Mouse (Mus musculus) stomach, postnatal 0 days (tissue): Measurements from ENCODE around the gene Gpr142. TPM values are rescaled to one million over a fixed set of nuclear protein-coding genes. Genes with fewer than 3 reads are reported as not detected.

Experiments
- ATAC-seq: fragments of 200-750 bp; cut with Nextera tagmentation; 2 replicates; pipeline ENCODE4 v1.8.0; 2017; ENCODE audit not compliant: low FRiP score, low TSS enrichment
- DNase-seq: peaks from one replicate; pipeline ENCODE4 v3.0.0-alpha.2; 2016; ENCODE audit warnings: low spot score
- H3K27ac ChIP-seq: fragments of 300-500 bp; sonication (generic); replicated peaks from 2 replicates; pipeline ENCODE4 v1.5.1; 2014; ENCODE audit warnings: mild to moderate bottlenecking, control low read depth
- H3K27me3 ChIP-seq: fragments of 300-500 bp; sonication (generic); 2 replicates; pipeline ENCODE4 v1.6.1; 2014; ENCODE audit warnings: low read length; ENCODE audit not compliant: control insufficient read depth, insufficient read depth
- H3K36me3 ChIP-seq: fragments of 300-500 bp; sonication (generic); 2 replicates; pipeline ENCODE4 v1.6.1; 2014; ENCODE audit warnings: low read length, mixed read lengths; ENCODE audit not compliant: control insufficient read depth, insufficient read depth
- H3K4me1 ChIP-seq: fragments of 300-500 bp; sonication (generic); replicated peaks from 2 replicates; pipeline ENCODE4 v1.6.1; 2014; ENCODE audit warnings: antibody characterized with exemption; ENCODE audit not compliant: control insufficient read depth, insufficient read depth
- H3K4me2 ChIP-seq: fragments of 300-500 bp; sonication (generic); replicated peaks from 2 replicates; pipeline ENCODE4 v1.6.1; 2014; ENCODE audit warnings: low read depth, mild to moderate bottlenecking, control low read depth, moderate library complexity
- H3K4me3 ChIP-seq: fragments of 300-500 bp; sonication (generic); 2 replicates; pipeline ENCODE4 v1.5.1; 2014; ENCODE audit warnings: low read depth, low read length, control low read depth
- H3K9ac ChIP-seq: fragments of 300-500 bp; sonication (generic); 2 replicates; pipeline ENCODE4 v1.6.1; 2014; ENCODE audit warnings: mild to moderate bottlenecking, low read length, control low read depth, mixed read lengths
- H3K9me3 ChIP-seq: fragments of 300-500 bp; sonication (generic); 2 replicates; pipeline ENCODE4 v1.6.1; 2016; ENCODE audit warnings: low read length; ENCODE audit not compliant: control insufficient read depth
- CTCF ChIP-seq: IDR thresholded peaks from 2 replicates; pipeline ENCODE4 v1.5.1; 2016; ENCODE audit warnings: antibody characterized with exemption, low read depth, mild to moderate bottlenecking, moderate library complexity
- EP300 ChIP-seq: optimal IDR thresholded peaks from 2 replicates; pipeline ENCODE3; 2016; ENCODE audit warnings: antibody characterized with exemption
- WGBS: fragments of 180-500 bp; shearing (Covaris S2); extraction: QIAGEN DNeasy Blood & Tissue Kit; methylation state at CpG from one replicate; pipeline ENCODE4 v1.1.7; 2014; 5-methylcytosine and 5-hydroxymethylcytosine counted together
- polyA plus RNA-seq: library from polyadenylated mRNA; unstranded; fragments of >200 nt; fragmentation: Nextera tagmentation; extraction: Ambion mirVana; gene quantifications from 2 replicates; pipeline ENCODE4 v1.2.1, GENCODE M21; 2015

The Gpr142 gene
- polyA plus RNA-seq, 1 experiment from 2014 or later = not detected

DNA sequence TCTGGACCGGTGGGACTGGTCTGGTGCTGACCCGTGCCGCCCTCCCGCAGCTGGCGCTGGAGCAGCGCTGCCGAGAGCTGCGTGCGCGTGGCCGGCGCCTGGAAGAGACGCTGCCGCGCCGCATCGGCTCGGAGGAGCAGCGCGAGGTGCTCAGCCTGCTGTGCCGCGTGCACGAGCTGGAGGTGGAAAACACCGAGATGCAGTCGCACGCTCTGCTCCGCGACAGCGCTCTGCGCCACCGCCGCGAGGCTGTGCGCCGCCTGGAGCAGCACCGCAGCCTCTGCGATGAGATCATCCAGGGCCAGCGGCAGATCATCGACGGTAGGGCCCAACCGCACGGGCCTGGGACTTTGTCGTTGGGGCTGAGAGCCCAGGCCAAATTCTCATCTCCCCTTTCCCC lies 12.4 kb upstream of the Gpr142 start:
- H3K4me1 ChIP-seq = no peaks in the 10 kb centered on the region
- WGBS = 3% methylated on average over 43 of the region's 43 CpGs
- H3K4me3 ChIP-seq = peak overlapping the region; percentile 12; the same call in 1 of the 2 replicates
- H3K4me2 ChIP-seq = peak overlapping the region; percentile 40
- H3K9me3 ChIP-seq = no peaks in the 10 kb centered on the region
- peaks cover 3% of the 10 kb centered on the region; the same call in 1 of the 2 replicates for H3K27me3 ChIP-seq
- no peaks in the 10 kb centered on the region for H3K36me3 ChIP-seq
- no peak overlapping the region for H3K27ac ChIP-seq
- ATAC-seq (peak; percentile 41), DNase-seq (peak; percentile 46)
- H3K9ac ChIP-seq = no peak overlapping the region
- TF ChIP-seq CTCF = 0 out of 2 replicates have a peak, but pooled peaks have one; percentile 8
- TF ChIP-seq EP300 = no peak

DNA sequence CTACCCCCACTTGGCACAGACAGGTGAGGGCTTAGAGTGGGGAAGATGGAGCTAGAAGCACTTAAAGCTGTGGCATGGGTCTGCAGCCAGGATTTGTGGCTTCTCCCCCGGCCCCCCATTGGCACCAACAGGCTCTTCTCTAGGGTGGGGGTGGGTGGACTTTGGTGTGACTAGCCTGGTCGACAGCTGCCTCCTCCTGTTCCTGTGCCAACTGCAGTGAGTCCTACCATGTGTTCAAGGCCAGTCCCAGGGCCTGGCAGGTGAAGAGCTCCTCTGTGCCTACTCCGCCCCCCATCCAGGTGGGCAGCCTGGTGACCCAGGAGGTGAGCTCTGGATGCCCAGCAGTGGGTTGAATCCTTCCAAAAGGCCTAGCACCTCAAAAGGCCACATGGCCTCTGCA lies 11.1 kb upstream of the Gpr142 start:
- no peak for ATAC-seq
- Histone ChIP-seq H3K9me3 (no peaks in the 10 kb centered on the region), H3K4me3 (no peak overlapping the region), H3K9ac (no peak overlapping the region), H3K27me3 (peaks cover 11% of the 10 kb centered on the region), H3K4me2 (no peak overlapping the region), H3K4me1 (no peaks in the 10 kb centered on the region; the same call in 1 of the 2 replicates), H3K36me3 (no peaks in the 10 kb centered on the region), H3K27ac (no peak overlapping the region)
- DNase-seq = no peak
- 90% methylated on average over 3 of the region's 3 CpGs for WGBS
- no peak for TF ChIP-seq EP300
- TF ChIP-seq CTCF = no peak

DNA sequence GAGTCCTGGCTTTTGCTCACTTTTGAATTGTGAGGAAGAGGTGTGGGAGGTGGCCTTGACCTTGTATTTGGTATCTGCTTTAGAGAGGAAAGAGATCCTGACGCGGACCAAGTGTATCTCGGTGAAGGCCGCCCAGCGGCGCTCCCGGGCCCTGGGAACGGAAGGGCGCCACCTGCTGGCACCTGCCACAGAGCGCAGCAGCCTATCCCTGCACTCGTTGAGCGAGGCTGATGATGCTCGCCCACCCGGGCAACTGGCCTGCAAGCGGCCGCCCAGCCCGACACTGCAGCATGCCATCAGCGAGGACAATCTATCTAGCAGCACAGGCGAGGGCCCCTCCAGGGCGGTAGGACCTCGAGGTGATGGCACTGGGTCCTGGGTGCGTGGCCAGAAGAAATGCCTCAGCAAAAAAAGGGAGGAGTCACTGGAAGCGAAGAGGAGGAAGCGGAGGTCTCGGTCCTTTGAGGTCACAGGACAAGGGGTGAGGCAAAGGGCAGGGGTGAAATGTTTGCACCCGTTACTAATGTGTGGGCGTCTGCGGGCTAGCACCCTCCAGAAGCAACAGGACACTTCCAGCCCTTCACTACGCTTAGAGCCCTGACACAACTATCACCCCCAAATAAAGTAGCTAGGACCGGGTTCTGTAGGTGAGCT lies 9.5 kb upstream of the Gpr142 start:
- H3K4me2 ChIP-seq = 0 out of 2 replicates have a peak overlapping the region, but pooled peaks have one; percentile 12
- H3K9ac ChIP-seq = no peak overlapping the region
- H3K27me3 ChIP-seq = peaks cover 11% of the 10 kb centered on the region
- H3K27ac ChIP-seq = no peak overlapping the region
- 12% methylated on average over 30 of the region's 30 CpGs for WGBS
- DNase-seq (peak; percentile 85), ATAC-seq (peak; percentile 70)
- no peak overlapping the region for H3K4me3 ChIP-seq
- TF ChIP-seq EP300 = no peak
- TF ChIP-seq CTCF = peak; percentile 96
- no peaks in the 10 kb centered on the region for H3K36me3 ChIP-seq
- no peaks in the 10 kb centered on the region for H3K9me3 ChIP-seq
- no peaks in the 10 kb centered on the region; the same call in 1 of the 2 replicates for H3K4me1 ChIP-seq

DNA sequence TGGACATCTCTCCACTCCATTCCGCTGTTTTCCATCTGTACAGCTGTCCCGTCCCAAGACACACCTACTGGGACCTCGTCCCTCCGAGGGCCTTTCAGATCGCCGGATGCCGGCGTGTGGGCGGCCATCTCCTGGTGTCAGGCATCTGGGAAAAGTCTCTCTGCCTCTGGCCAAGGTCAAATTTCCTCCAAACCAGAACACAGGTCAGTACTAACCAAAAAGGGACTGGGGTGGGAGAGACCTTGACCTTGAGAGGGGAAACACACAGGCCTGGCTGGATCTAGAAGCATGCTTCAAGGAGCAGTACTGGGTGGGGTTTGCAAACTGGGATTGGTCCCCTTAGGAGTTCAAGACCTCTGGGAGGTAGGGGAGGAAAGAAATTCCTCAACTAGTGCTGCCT lies 9.0 kb upstream of the Gpr142 start:
- H3K4me3 ChIP-seq = no peak overlapping the region
- no peak overlapping the region for H3K27ac ChIP-seq
- H3K9ac ChIP-seq = no peak overlapping the region
- WGBS = 65% methylated on average over 9 of the region's 9 CpGs
- H3K9me3 ChIP-seq = no peaks in the 10 kb centered on the region
- no peak for ATAC-seq
- no peak for DNase-seq
- H3K4me2 ChIP-seq = no peak overlapping the region
- no peaks in the 10 kb centered on the region for H3K36me3 ChIP-seq
- no peaks in the 10 kb centered on the region; the same call in 1 of the 2 replicates for H3K4me1 ChIP-seq
- H3K27me3 ChIP-seq = peaks cover 11% of the 10 kb centered on the region
- TF ChIP-seq EP300 (no peak), CTCF (no peak)

DNA sequence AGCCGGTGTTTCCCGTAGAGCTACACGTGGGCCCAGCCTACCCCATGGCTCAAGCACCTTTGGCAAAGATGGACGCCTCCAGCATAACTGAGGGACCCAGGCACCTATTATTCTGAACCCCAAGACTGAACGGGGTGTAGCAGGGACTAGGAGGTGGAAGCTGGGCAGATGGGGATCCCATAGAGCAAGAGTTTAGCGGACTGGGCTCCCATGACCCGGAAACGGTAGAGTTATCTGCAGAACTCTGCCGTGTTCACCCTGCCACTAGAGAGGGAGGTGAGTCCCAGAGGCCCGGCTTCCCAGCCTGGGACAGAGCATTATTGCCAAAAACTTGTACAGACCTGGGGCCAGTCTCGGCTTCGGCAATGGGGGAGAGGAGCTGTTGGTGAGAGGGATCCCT lies 8.6 kb upstream of the Gpr142 start:
- DNase-seq (no peak), ATAC-seq (no peak)
- H3K9ac ChIP-seq = no peak overlapping the region
- H3K27ac ChIP-seq = no peak overlapping the region
- H3K4me2 ChIP-seq = no peak overlapping the region
- H3K4me1 ChIP-seq = no peaks in the 10 kb centered on the region; the same call in 1 of the 2 replicates
- H3K36me3 ChIP-seq = no peaks in the 10 kb centered on the region
- no peaks in the 10 kb centered on the region for H3K9me3 ChIP-seq
- H3K27me3 ChIP-seq = peaks cover 11% of the 10 kb centered on the region
- no peak overlapping the region for H3K4me3 ChIP-seq
- no peak for TF ChIP-seq CTCF
- no peak for TF ChIP-seq EP300
- WGBS = 70% methylated on average over 12 of the region's 12 CpGs

DNA sequence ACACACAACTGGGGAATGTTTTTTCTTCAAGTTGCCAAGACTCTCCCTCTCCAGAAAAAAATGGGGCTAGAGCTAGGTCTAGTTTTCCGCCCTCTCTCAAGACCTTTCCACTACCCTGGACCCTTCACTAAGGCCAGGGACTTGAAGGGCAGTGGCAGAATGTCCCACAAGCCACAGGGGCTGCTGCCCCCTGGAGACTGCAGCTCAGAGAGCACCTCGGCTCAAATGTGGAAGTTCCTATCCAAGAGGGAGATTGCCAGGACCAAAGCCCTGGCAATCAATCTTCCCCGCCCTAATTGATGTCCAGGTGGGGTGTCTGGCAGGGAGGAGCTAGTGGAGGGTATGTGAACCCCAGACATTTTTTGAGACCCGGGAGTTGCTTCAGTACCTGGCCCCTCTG lies 7.9 kb upstream of the Gpr142 start:
- no peak for DNase-seq
- peak; percentile 36 for TF ChIP-seq CTCF
- TF ChIP-seq EP300 = no peak
- no peaks in the 10 kb centered on the region for H3K9me3 ChIP-seq
- peaks cover 11% of the 10 kb centered on the region for H3K27me3 ChIP-seq
- no peaks in the 10 kb centered on the region for H3K36me3 ChIP-seq
- ATAC-seq = no peak
- no peak overlapping the region for H3K9ac ChIP-seq
- H3K27ac ChIP-seq = no peak overlapping the region
- WGBS = 32% methylated on average over 4 of the region's 4 CpGs
- no peak overlapping the region for H3K4me2 ChIP-seq
- H3K4me1 ChIP-seq = no peaks in the 10 kb centered on the region; the same call in 1 of the 2 replicates
- H3K4me3 ChIP-seq = no peak overlapping the region
